Comparison of ENCODE assay signal across 11 mouse cellular contexts in genomic region chr2:169663792-169664191, GRCm38 (mm10). TPM values are rescaled to one million over a fixed set of nuclear protein-coding genes. Genes with fewer than 3 reads are reported as not detected.
DNase-seq lines count a peak whose midpoint lies in the region; ATAC-seq and TF ChIP-seq lines count a peak whose summit lies in the region.
"Had no signal": no experiment of that assay in that cellular context is flagged by ENCODE, and none has a peak within 500 bp of the region (broad histone marks: within the 10 kb centered on the region; RNA-seq: fewer than 3 reads in every experiment).

No protein-coding gene starts in this region.

- H3K4me2 ChIP-seq in hindbrain, embryonic 11.5 days (replicated peaks; ENCODE audit: low read depth, low read length) = no peak overlapping the region
- no peak overlapping the region for H3K4me2 ChIP-seq in lung, postnatal 0 days (replicated peaks; ENCODE audit: low read depth, low read length)
- H3K4me2 ChIP-seq in intestine, embryonic 15.5 days (replicated peaks) = 0 out of 2 replicates have a peak overlapping the region, but pooled peaks have one; percentile 2
- peak overlapping the region; percentile 22; the same call in 1 of the 2 replicates for H3K4me2 ChIP-seq in stomach, embryonic 16.5 days (ENCODE audit: low read depth, low read length)

- no peaks in the 10 kb centered on the region for H3K27me3 ChIP-seq in hindbrain, embryonic 10.5 days (ENCODE audit: insufficient read depth, poor library complexity, severe bottlenecking)
- H3K27me3 ChIP-seq in hindbrain, embryonic 11.5 days (ENCODE audit: control insufficient read depth, insufficient read depth, low read length) = no peaks in the 10 kb centered on the region
- no peaks in the 10 kb centered on the region for H3K27me3 ChIP-seq in lung, postnatal 0 days (replicated peaks; ENCODE audit: insufficient read depth, low read length)
- H3K27me3 ChIP-seq in intestine, embryonic 15.5 days (replicated peaks) = no peaks in the 10 kb centered on the region
- no peaks in the 10 kb centered on the region for H3K27me3 ChIP-seq in stomach, embryonic 16.5 days (ENCODE audit: control insufficient read depth, insufficient read depth, low read length)

- no peak for DNase-seq in hindbrain, embryonic 10.5 days (ENCODE audit: low spot score)
- no peak for DNase-seq in hindbrain, embryonic 11.5 days (ENCODE audit: low spot score)
- no peak for DNase-seq in lung, postnatal 0 days (ENCODE audit: low spot score)
- DNase-seq in lung, postnatal 4 days = no peak
- DNase-seq: cerebellum, adult 11-12 months had no signal

- H3K4me1 ChIP-seq in hindbrain, embryonic 10.5 days (replicated peaks) = peaks cover 48% of the 10 kb centered on the region
- no peaks in the 10 kb centered on the region for H3K4me1 ChIP-seq in hindbrain, embryonic 11.5 days (replicated peaks; ENCODE audit: control insufficient read depth, insufficient read depth, low read length)
- peaks cover 6% of the 10 kb centered on the region; the same call in 1 of the 2 replicates for H3K4me1 ChIP-seq in lung, postnatal 0 days (ENCODE audit: insufficient read depth, low read depth, low read length)
- peaks cover 27% of the 10 kb centered on the region; the same call in 1 of the 2 replicates for H3K4me1 ChIP-seq in intestine, embryonic 15.5 days (replicated peaks)
- peaks cover 21% of the 10 kb centered on the region for H3K4me1 ChIP-seq in stomach, embryonic 16.5 days (ENCODE audit: control insufficient read depth, insufficient read depth, low read length)

- H3K9me3 ChIP-seq in hindbrain, embryonic 10.5 days = no peaks in the 10 kb centered on the region
- H3K9me3 ChIP-seq in hindbrain, embryonic 11.5 days (ENCODE audit: control insufficient read depth, low read length) = no peaks in the 10 kb centered on the region
- no peaks in the 10 kb centered on the region for H3K9me3 ChIP-seq in lung, postnatal 0 days (ENCODE audit: low read length)
- H3K9me3 ChIP-seq in intestine, embryonic 15.5 days = no peaks in the 10 kb centered on the region
- H3K9me3 ChIP-seq in stomach, embryonic 16.5 days (replicated peaks; ENCODE audit: control insufficient read depth, low read length) = 0 out of 2 replicates have a peak, but pooled peaks cover 3% of the 10 kb centered on the region
- H3K9me3 ChIP-seq: midbrain, embryonic 10.5 days had no signal

- no peak for TF ChIP-seq EP300 in lung, postnatal 0 days (IDR thresholded peaks at IDR 0.05)

- H3K4me3 ChIP-seq in hindbrain, embryonic 10.5 days = no peak overlapping the region
- no peak overlapping the region for H3K4me3 ChIP-seq in hindbrain, embryonic 11.5 days (ENCODE audit: low read depth, low read length)
- H3K4me3 ChIP-seq in lung, postnatal 0 days (ENCODE audit: low read depth, low read length) = no peak overlapping the region
- no peak overlapping the region for H3K4me3 ChIP-seq in intestine, embryonic 15.5 days (replicated peaks)
- no peak overlapping the region for H3K4me3 ChIP-seq in stomach, embryonic 16.5 days (replicated peaks; ENCODE audit: low read length)
- H3K4me3 ChIP-seq: midbrain, embryonic 10.5 days had no signal

- TF ChIP-seq CTCF in lung, postnatal 0 days (IDR thresholded peaks at IDR 0.05) = no peak

- H3K36me3 ChIP-seq in hindbrain, embryonic 10.5 days = no peaks in the 10 kb centered on the region
- H3K36me3 ChIP-seq in hindbrain, embryonic 11.5 days (ENCODE audit: control insufficient read depth, insufficient read depth, low read length) = no peaks in the 10 kb centered on the region
- no peaks in the 10 kb centered on the region for H3K36me3 ChIP-seq in lung, postnatal 0 days (ENCODE audit: insufficient read depth, low read length)
- no peaks in the 10 kb centered on the region for H3K36me3 ChIP-seq in intestine, embryonic 15.5 days
- no peaks in the 10 kb centered on the region for H3K36me3 ChIP-seq in stomach, embryonic 16.5 days (ENCODE audit: control insufficient read depth, insufficient read depth, low read length)
- H3K36me3 ChIP-seq: G1E; midbrain, embryonic 10.5 days had no signal

- no peak overlapping the region for H3K9ac ChIP-seq in hindbrain, embryonic 11.5 days (ENCODE audit: low read depth, low read length)
- no peak overlapping the region for H3K9ac ChIP-seq in lung, postnatal 0 days (replicated peaks; ENCODE audit: low read depth)
- no peak overlapping the region for H3K9ac ChIP-seq in intestine, embryonic 15.5 days
- no peak overlapping the region for H3K9ac ChIP-seq in stomach, embryonic 16.5 days (ENCODE audit: low read length)

- H3K27ac ChIP-seq in hindbrain, embryonic 10.5 days = peak overlapping the region; percentile 3; the same call in 1 of the 2 replicates
- H3K27ac ChIP-seq in hindbrain, embryonic 11.5 days (ENCODE audit: low read depth, low read length) = no peak overlapping the region
- no peak overlapping the region for H3K27ac ChIP-seq in lung, postnatal 0 days (ENCODE audit: low read length)
- peak overlapping the region; percentile 63 for H3K27ac ChIP-seq in intestine, embryonic 15.5 days
- H3K27ac ChIP-seq in stomach, embryonic 16.5 days (ENCODE audit: low read length) = peak overlapping the region; percentile 69

- WGBS in hindbrain, embryonic 10.5 days = 73% methylated on average over 8 of the region's 8 CpGs
- WGBS in hindbrain, embryonic 11.5 days = 57% methylated on average over 8 of the region's 8 CpGs
- 30% methylated on average over 8 of the region's 8 CpGs for WGBS in lung, postnatal 0 days
- WGBS in intestine, embryonic 15.5 days = 30% methylated on average over 8 of the region's 8 CpGs
- 27% methylated on average over 8 of the region's 8 CpGs for WGBS in stomach, embryonic 16.5 days

- ATAC-seq in hindbrain, embryonic 11.5 days (ENCODE audit: low FRiP score) = no peak
- peak; percentile 17; the same call in 1 of the 2 replicates for ATAC-seq in lung, postnatal 0 days
- ATAC-seq in intestine, embryonic 15.5 days = 0 out of 2 replicates have a peak, but pooled peaks have one; percentile 21
- ATAC-seq in stomach, embryonic 16.5 days (ENCODE audit: insufficient read depth, low FRiP score) = peak; percentile 45; the same call in 1 of the 2 replicates
- ATAC-seq in granulocyte monocyte progenitor cell, adult 5-6 weeks (replicated peaks; ENCODE audit: poor library complexity, severe bottlenecking) = no peak

RNA-seq across cellular contexts. Expression of gene Tshz2, which starts 31.0 kb away (rescaled TPM):
- 3.0 and 5.1 TPM in 2 replicates for polyA plus RNA-seq in hindbrain, embryonic 10.5 days (2016; fragmentation: Nextera tagmentation; extraction: Ambion mirVana)
- 5.9 and 6.4 TPM in 2 replicates for polyA plus RNA-seq in hindbrain, embryonic 11.5 days (2014; fragmentation: Nextera tagmentation; extraction: Ambion mirVana)
- 3.4 and 4.6 TPM in 2 replicates for polyA plus RNA-seq in lung, postnatal 0 days (2015; fragmentation: Nextera tagmentation; extraction: Ambion mirVana)
- polyA plus RNA-seq in intestine, embryonic 15.5 days (2015; fragmentation: Nextera tagmentation; extraction: Ambion mirVana) = 15.8 and 17.2 TPM in 2 replicates
- polyA plus RNA-seq in stomach, embryonic 16.5 days (2015; fragmentation: Nextera tagmentation; extraction: Ambion mirVana) = 11.2 and 13.5 TPM in 2 replicates
- not detected in 2 replicates for total RNA-seq in granulocyte monocyte progenitor cell, adult 5-6 weeks (2014; fragmentation: Nextera tagmentation)
- total RNA-seq in granulocyte monocyte progenitor cell, adult 5-6 weeks (2017) = not detected in 2 replicates
- total RNA-seq: hematopoietic stem cell, adult 5-6 weeks had no signal
- polyA plus RNA-seq: G1E had no signal

Comparison
In these comparisons a context has a peak if more than half of its experiments do, and no peak if none do; other contexts are left out.
1. H3K27ac ChIP-seq: peak in hindbrain, embryonic 10.5 days (single experiment), intestine, embryonic 15.5 days (single experiment) and stomach, embryonic 16.5 days (single experiment); none in hindbrain, embryonic 11.5 days (single experiment) and lung, postnatal 0 days (single experiment).
2. ATAC-seq: peak in lung, postnatal 0 days (single experiment), intestine, embryonic 15.5 days (single experiment) and stomach, embryonic 16.5 days (single experiment); none in hindbrain, embryonic 11.5 days (single experiment) and granulocyte monocyte progenitor cell, adult 5-6 weeks (single experiment).
3. H3K4me2 ChIP-seq: peak in intestine, embryonic 15.5 days (single experiment) and stomach, embryonic 16.5 days (single experiment); none in hindbrain, embryonic 11.5 days (single experiment) and lung, postnatal 0 days (single experiment).